Mouse (Mus musculus) erythroblast, adult 5-6 weeks (primary cell): Measurements from ENCODE around the gene Btbd9. TPM values are rescaled to one million over a fixed set of nuclear protein-coding genes. Genes with fewer than 3 reads are reported as not detected.

ENCODE experiments used
- ATAC-seq: replicated peaks from 2 replicates; pipeline ENCODE4 v1.8.0; 2016; ENCODE audit warnings: moderate number of reproducible peaks, mild to moderate bottlenecking, moderate TSS enrichment, inconsistent platforms; ENCODE audit not compliant: poor library complexity, low FRiP score, severe bottlenecking
- total RNA-seq, 2 experiments: library from RNA; stranded (forward) in 1 of 2; stranded (reverse) in 1 of 2; fragments of 150-400 nt in 1 of 2; fragments of 200-764, 138-1000 nt in 1 of 2; gene quantifications; 2 replicates each; pipeline versions ENCODE4 v1.2.3 to v1.2.4; 2015 to 2017; ENCODE audit warnings: low replicate concordance in 2 of 2

Gene Btbd9
- total RNA-seq, 2 experiments from 2014 or later, result 6.3 to 6.5 TPM

DNA sequence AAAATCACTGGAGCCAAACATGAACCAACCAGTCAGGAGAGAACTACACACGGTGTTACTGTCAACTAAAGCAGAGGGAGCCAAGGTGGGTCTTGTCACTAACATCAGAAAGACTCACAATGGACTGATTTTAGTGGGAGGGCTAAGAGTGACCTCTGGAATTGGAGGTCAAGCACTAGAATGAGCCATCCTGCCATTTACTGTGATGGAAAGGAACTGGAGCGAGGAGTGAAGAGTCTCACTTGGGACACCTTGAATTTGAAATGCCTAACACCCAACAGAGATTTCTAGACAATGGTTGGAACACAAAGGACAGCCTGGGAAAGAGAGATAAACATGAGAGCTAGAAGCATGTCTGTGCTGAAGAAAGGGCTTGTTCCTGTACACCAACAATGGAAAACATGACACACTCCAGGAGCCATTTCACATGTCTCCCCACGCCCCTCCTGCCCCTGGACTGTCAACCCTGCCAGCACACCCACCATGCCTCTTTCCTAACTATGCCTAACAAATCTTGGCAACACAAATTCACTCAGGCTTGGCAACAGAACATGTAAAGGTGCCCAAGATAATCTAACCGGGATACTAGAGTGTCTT, 152.9 kb downstream of the Btbd9 start:
- no peak for ATAC-seq

GRCm38 (mm10) chr17:30422278-30422677, 154.0 kb downstream of the Btbd9 start:
- ATAC-seq, result no peak

DNA sequence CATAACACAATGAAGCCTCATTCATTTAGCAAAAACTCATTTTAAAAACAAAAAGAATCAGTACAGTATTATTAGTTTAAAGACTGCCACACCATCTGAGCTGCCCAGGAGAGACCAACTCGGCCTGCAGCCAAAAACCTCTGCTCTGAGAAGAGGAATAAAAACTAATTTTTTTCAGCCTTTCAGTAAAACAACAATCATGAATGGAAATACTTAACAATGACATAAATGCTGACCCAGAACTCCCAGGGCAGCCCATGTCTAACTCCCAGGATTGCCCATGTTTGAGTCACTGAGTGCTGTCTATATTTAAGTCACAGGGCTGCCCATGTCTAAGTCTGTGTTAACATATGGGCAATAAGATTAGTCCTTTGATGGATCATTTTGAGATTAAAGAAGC, 155.0 kb downstream of the Btbd9 start:
- no peak for ATAC-seq

DNA sequence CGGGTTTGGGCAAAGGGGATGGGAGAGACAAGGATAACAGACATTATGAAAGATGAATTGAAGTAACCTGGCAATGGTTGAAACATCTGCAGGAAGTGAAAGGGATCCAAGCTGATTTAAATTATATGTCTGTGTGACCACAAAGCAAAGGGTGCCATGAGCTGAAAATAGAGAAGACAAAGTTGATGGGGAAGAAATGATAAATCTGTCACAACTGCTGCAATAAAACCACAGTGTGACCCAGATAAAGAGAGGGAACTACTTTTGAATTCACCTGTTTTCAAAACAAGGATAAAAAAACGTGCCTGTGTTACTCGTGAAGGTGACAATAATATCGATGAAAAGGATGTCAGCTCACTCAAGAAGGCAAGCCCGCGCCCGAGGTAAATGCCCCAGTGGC, 156.8 kb downstream of the Btbd9 start:
- no peak for ATAC-seq

GRCm38 (mm10) chr17:30418510-30418909, 157.8 kb downstream of the Btbd9 start:
- ATAC-seq, result no peak

DNA sequence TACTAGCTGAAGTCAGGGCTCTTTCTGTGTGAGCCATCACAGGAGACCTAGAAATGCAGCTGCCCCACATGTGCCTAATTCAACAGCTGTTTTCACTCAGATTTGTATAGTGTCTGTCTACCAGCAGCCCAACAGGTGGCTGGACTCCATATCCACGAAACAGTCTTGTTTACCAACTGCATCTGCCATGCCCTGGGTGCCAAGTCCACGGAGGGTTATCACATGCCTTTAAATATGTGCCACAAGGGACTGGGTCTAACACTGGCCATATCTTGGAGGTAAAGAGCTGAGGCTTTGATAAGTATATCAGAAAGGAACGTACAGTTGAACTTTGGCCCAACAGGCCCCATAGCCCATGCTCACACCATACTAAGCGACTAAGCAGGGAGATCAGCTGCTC, 159.2 kb downstream of the Btbd9 start:
- ATAC-seq, result no peak

GRCm38 (mm10) chr17:30415693-30416092, 160.6 kb downstream of the Btbd9 start:
- no peak for ATAC-seq

DNA sequence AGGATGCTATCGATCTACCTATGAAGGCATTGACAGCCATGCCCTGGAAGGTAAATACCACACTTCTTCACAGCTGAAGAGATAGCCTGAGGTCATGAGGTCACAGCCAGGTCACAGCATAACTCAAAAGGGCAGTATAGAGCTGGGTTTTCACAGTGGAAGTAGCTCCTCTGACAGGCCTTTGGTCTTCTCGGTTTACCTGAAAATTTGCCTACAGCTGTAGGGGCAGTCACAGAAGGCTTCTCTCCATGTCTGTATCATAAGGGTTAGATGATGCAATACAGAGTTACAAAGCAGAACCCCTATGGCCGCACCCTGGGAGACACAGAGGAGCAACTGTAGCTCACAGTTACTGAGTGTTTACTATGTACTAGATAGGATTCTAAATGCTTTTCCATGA, 163.3 kb downstream of the Btbd9 start:
- ATAC-seq, result no peak

- no peak for ATAC-seq
These were observed 170.3 kb downstream of the Btbd9 start for GRCm38 (mm10) chr17:30406002-30406401.

GRCm38 (mm10) chr17:30402871-30403270, 173.4 kb downstream of the Btbd9 start:
- no peak for ATAC-seq

DNA sequence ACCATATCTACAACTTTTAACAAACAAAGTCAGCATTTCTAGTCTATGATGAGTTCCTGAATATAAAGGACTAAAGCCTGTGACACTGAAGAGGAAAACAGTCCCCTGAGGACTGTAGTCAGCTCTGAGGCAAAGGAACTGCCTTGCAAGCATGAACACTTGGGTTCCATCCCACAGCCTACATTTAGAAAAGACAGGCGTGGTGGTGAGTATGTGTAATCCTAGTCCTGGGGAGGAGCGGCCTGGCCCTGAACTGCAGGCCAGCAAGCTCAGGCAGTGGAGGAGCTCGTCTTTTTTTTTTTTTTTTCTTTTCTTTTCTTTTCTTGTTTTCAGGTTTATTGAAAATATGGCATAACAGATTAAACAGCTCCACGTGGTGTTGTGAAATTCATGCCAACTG, 181.0 kb downstream of the Btbd9 start:
- ATAC-seq, result no peak

GRCm38 (mm10) chr17:30392031-30392430, 184.3 kb downstream of the Btbd9 start:
- ATAC-seq, result no peak

DNA sequence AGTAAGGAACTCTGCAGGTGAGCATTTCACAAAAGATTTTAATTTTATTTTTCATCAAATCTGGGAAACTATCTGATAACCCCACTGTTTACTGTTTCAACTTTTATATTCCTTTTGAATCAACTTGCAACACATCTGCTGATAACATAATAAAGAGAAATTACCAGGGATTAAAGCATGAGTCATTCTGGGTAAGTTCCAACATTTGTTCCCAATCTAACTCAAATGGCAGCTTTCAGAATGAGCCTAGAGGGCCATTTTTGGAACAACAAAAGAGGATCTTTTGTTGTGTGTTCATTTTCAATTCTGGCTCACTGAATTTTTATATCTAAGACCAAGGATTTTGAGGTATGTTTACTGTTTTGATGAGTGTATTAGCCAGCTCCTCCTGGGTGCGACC, 185.1 kb downstream of the Btbd9 start:
- ATAC-seq, result no peak

DNA sequence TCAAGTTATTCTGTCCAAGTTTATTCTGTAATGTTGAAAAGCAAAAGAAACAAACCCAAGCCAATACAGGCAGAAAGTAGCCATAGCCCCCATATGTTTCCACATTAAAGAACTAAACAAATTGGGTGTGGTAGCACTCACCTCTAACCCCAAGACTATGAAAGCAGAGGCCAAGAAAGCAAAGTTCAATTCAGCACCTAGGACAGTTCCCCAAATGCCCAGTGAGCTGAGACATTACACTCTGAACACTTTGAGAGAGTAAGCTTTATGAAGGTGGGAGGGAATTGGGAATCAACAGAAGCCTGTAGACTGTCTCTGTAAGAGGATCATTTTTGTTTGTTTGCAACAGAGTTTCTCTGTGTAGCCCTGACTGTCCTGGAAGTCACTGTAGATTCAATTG, 186.6 kb downstream of the Btbd9 start:
- ATAC-seq, result no peak

DNA sequence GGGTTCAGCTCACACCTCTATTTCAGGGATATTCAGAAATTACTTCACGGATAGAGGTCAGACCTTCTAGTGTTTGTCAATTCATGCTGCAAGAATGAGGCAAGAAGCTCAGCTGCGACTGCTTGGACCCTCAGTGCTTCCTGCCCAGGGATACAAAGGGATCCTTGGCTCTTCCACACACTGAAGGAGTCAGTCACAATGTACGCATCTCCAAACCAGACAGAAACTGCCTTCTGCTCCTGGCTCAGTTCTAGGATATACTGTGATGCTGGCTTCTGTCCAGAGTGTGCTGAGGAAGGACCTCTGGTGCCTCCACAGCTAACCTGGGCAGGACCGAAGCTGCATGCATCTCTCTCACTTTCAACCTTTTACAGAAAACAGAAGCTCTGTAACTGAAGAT, 187.5 kb downstream of the Btbd9 start:
- no peak for ATAC-seq

GRCm38 (mm10) chr17:30388391-30388790, 187.9 kb downstream of the Btbd9 start:
- no peak for ATAC-seq

GRCm38 (mm10) chr17:30386241-30386640, 190.0 kb downstream of the Btbd9 start:
- no peak for ATAC-seq

DNA sequence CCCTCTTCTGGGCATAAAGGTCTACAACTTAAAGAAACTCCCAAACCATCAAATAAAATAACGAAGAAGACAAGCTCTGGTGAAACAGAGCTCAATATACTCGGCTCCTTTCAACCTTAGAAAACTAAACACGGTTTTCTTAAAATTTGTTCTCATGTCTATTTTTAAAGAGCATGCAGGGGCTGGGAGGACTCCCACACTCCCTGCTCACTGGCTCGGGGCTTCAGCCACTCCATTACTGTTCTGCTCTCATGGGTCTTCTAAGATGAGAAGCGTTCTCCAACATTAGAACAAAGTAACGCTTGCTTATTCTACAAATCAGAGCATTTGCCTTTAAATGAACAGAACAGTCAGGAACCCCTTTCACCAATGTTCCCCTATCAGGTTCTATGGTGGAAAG, 192.6 kb downstream of the Btbd9 start:
- ATAC-seq, result no peak

DNA sequence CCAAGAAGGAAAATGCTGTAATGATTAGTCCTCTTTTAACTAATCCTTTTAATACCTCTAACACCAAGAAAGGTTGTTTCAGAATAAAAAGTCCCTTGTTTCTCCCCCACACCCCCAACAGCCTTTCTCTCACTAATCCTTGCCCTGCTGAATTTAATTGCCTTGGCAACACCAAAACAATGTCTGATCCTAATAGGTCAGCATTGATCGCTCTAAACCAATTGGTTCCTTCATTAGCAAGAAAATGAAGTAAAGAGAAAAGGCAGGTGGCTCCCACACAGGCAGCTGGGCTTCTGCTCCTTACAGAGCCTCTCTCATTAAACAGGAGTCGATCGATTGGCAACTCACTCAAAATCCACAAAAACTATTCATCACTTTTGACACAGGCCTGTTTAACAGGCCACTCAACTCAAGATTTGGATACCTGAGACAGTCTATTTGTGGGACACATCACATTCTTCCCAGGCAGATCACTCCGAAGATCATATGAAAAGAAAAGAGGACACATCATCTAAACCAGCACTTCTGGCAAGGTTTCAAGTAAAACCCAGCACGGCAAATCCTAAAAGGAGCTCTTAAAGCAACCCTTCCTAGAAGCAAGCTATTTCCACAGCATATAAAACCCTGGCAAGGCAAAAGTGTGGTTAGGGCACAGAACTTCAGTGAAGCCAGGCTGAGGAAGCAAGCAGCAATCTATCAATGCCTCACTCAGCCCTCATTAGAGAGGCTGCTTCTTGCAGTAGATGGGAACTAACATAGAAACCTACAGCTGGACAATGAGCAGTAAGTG, 197.9 kb downstream of the Btbd9 start:
- no peak for ATAC-seq

DNA sequence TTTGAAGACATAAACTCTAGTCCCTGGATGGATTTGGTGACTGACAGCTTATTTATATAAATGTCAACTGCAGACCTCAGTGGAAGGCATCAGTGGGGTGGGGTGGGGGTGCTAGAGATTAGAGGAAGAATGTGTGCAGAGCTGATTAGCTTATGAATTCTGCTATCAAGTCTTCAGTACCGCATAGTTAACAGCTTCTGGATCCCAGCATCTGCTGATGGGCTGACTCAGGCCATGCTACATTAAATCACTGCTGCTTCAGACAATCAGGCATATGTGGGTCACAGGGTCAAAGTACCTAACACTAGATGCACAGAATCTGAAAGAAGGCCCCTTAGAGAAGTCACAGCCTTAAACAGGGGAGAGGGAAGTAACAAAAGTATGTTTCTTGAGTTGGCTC, 198.5 kb downstream of the Btbd9 start:
- no peak for ATAC-seq

DNA sequence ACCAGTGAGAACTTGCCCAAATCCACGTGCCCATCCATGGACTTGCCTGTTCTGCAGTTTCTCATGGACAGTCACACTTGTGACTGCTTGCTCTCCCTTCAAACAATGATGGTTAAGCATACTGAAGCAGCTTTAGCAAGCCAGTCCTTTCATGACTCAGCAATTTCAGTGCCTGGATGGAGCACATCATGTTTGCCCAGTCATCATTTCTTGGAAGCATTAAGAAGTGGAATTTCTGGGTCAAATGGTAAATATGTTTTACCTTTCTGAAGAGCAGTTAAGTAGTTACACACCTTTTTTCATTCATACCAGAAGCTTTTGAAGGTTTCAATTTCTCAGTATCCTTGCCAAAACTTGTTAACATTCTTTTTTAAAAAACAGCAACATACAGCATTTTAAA, 201.2 kb downstream of the Btbd9 start:
- ATAC-seq, result no peak

- no peak for ATAC-seq
These were observed 207.7 kb downstream of the Btbd9 start for GRCm38 (mm10) chr17:30368559-30368958.
